12 mouse cellular contexts compared by ENCODE assay signal in genomic region chr15:59152786-59153388, GRCm38 (mm10).
"Had no signal": no experiment of that assay in that cellular context is flagged by ENCODE, and none has a peak within 500 bp of the region (broad histone marks: within the 10 kb centered on the region; RNA-seq: fewer than 3 reads in every experiment).

No protein-coding gene starts in this region.

- H3K27ac ChIP-seq: limb, embryonic 10.5 days; liver, embryonic 15.5 days; midbrain, embryonic 15.5 days; neural tube, embryonic 12.5 days had no signal

- H3K27me3 ChIP-seq: liver, embryonic 15.5 days; midbrain, embryonic 15.5 days; neural tube, embryonic 12.5 days had no signal

- DNase-seq: kidney, postnatal 14 days; lung, embryonic 14.5 days; lung, postnatal 10 days; lung, postnatal 4 days; thymus, adult 18-20 months; thymus, postnatal 14 days had no signal

- H3K9ac ChIP-seq: liver, embryonic 15.5 days; lung, embryonic 14.5 days; midbrain, embryonic 15.5 days; neural tube, embryonic 12.5 days had no signal

- ATAC-seq: midbrain, embryonic 15.5 days had no signal

- H3K36me3 ChIP-seq: limb, embryonic 10.5 days; liver, embryonic 15.5 days; midbrain, embryonic 15.5 days; neural tube, embryonic 12.5 days had no signal

- H3K4me2 ChIP-seq: liver, embryonic 11.5 days; liver, embryonic 15.5 days; lung, embryonic 14.5 days; midbrain, embryonic 11.5 days; midbrain, embryonic 15.5 days; neural tube, embryonic 12.5 days had no signal

- H3K9me3 ChIP-seq: limb, embryonic 10.5 days; liver, embryonic 15.5 days; midbrain, embryonic 15.5 days; neural tube, embryonic 12.5 days had no signal

- H3K4me3 ChIP-seq: limb, embryonic 10.5 days; liver, embryonic 15.5 days; midbrain, embryonic 15.5 days; neural tube, embryonic 12.5 days had no signal
